Mouse (Mus musculus) c-Kit-positive CD71-positive TER-119-positive erythroid progenitor cells, embryonic 14.5 days (primary cell): ENCODE results near the gene Ap2b1.

Source experiments
- DNase-seq: peaks from one replicate; pipeline ENCODE4 v3.0.0-alpha.2; 2013; ENCODE audit warnings: low spot score

The Ap2b1 gene

DNA sequence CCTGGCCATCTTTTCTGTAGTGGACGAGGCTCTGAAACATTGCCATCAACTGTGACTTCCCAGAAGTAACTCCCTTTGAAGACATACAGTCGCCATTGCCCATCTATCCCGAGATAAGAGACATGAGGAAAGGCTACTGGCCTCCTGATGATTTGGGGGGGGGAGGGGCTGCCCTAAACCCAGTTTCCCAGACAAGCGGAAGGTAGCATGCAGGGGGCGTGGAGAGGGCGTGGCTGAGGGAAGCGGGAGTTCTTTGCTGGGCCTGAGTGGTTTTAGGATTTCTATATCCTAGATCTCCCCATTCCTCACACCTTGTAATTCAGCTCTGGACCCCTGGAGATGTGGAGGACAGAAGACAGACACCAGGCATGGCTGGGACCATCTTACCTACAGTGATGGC, 145.0 kb downstream of the Ap2b1 start:
- no peak for DNase-seq

DNA sequence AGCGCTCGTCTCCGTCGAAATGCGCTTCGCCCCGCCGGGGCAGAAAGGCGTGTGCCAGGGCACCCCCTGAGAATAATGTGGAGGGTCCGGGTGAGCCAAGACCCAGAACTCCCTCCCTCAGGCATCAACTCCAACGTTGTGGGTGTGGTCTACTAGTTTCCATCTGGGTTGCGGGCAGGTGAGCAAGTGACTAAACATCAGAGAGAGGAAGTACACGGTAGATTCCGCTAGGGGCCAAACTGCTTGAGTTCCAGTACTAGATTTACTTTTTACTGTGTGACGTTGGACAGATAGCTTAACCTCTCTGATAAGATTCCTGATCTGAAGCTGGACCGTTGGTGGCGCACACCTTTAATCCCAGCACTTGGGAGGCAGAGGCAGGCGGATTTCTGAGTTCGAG, 146.2 kb downstream of the Ap2b1 start:
- no peak for DNase-seq

DNA sequence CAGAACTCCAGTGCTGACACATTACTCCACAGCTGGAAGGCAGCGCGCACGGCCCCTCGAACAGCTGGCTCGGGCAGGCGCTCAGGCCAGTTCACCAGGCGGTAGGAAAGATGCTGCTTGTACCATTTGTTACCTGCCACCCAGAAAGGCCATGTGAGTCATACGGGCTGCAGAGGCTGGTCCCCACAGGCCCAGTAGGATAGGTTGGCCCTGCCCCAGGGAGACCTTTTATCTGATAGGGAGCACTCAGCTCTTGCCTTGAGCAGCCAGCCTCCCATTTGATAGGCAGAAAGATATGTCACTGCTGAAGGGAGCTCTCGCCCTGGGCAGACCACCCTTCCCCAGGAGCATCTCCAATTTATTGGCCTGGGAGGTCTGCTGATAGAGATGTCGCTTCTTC, 148.8 kb downstream of the Ap2b1 start:
- no peak for DNase-seq

DNA sequence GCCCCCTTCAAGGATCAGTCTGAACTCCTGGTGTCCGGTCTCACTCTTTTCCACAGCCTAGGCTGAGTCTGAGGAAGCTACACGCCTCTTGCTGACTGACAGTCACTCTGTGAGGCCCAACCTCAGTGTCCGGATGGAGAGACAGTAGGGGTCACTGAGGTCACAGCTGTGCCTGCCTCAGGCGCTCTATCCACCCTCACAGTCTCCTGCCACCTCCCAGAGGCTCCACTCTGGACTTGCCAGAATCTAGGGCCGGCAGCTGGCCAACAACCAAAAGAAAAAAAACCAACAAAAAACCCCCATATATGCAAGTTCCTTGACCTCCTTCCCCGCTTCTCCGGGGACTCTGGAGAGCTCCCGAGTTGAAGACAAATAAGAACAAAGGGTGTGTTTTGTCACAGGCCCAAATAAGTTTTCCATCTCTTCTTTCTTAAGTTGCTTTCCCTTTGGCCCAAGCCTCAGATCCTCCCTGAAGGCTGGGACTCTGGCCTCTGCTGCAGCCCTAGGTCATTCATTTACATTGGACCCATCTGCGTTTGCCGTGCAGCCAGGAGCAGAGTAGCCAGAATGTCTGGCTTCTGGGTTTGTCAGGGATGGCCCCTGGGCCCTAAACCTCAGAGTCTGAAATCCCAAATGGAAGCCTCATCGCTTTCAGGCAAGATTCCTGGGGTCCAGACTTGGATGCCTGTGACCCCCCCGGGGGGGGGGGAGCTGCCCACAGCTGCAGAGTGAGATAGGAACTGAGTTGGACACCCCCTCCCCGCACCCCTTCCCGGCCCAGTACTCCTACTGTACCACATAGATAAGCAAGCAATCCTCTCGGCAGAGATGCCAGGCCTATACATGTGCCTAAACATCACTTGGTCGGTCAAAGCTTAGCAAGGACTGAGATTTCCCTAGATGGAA, 149.4 kb downstream of the Ap2b1 start:
- no peak for DNase-seq

DNA sequence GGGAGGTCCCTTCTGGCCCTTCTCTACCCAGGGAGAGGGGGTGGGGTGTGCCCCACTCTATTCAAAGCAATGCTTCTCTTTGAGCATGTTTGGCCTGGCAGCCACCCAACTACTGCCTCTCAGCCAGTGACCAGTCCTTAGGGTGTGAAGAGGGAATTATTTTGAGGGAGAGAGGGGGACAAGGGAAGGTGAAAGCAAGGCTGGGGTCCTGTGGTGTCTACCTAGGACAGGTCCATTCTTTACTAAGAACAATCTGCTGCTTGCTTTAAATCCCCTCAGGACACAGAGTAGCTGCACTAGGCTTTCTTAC, 150.1 kb downstream of the Ap2b1 start:
- no peak for DNase-seq

DNA sequence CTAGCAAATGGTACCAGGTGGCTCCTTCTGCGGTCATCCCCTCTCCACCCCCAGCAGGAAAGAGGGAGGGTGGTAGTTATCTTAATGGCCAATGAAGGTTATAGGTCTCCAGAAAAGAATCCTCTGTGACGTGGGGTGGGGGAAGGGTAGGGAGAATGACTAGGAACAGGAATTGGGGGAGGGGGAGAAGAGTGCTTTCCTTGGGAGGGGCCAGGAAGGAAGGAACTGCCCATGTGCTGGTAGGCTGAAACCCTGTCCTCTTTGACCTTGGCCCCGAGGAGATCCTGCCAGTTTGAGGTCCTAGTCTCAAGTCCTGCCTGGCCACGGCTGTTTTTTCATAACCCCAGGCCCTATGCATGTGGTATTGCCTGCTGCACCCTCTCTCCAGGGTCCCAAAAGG, 150.5 kb downstream of the Ap2b1 start:
- no peak for DNase-seq

DNA sequence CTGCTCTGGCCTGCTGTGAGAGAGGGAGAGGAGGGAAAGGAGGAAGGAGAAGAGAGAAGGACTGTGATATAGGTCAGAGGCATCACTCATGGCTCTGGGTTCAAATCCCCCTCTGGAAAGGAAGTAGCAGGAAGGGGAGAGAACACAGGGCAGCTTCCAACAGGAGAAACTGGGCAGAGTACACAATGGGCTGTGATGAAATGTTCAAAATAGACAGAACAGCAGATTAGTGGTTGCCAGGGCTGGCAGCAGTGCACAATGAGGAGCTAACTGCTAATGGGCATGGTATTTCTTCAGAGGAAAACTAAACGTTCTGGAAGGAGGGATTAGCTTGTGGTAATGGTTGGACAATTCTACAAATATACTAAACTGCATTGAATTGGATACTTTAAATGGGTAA, 151.7 kb downstream of the Ap2b1 start:
- no peak for DNase-seq

DNA sequence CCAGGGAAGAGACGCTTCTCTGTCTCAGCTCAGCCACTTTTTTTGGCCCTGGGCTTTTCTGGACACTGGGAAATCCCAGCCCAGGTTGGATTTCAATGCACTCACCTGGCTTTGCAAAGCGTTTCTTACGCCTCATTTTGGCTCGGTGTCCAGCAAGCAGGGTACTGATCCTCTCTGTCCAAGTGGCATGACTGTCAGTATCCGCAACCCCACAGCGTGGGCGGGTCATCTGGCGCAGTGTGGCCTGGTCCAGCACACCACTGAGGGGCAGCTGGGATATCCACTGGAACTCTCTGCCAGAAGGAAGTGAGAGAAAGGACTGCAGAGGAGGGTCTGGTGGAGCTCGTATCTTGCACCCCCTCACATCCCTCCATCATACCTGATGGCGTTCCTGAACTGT, 152.5 kb downstream of the Ap2b1 start:
- no peak for DNase-seq

DNA sequence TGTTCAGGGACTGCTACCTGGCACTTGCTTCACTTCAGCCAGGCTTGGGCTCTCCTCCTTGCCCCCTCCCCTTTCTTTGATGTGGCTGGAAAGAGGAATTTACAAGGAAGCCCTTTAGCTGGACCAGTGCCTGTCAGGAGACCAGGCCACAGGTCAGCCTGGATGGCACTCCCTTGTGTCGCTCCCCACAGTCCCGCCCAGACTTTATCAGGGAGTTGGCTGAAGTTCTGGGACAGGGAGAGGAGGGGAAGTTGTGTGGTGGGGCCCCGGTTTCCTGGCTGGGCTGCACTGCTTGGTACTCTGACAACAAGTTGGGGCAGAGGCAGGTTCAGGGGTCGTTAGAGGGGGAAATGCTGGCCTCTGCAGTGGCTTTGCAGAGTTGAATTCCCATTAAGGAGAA, 155.7 kb downstream of the Ap2b1 start:
- DNase-seq = no peak
